Mouse (Mus musculus): ENCODE measurements around the gene Nupl1. TPM values are rescaled to one million over a fixed set of nuclear protein-coding genes. Genes with fewer than 3 reads are reported as not detected.

The Nupl1 gene
- polyA plus RNA-seq, 1 experiment = not detected

GRCm38 (mm10) chr14:60286194-60286863, 35.1 kb upstream of the Nupl1 start:
- Histone ChIP-seq H3K9ac (ENCODE audit: low read depth, poor library complexity, severe bottlenecking) (no peak overlapping the region), H3K4me3 (ENCODE audit: low read depth, low read length) (no peak overlapping the region), H3K36me3 (ENCODE audit: control insufficient read depth, insufficient read depth, low read length, poor library complexity, severe bottlenecking) (no peaks in the 10 kb centered on the region), H3K27ac (ENCODE audit: insufficient read depth, low read length) (no peak overlapping the region), H3K27me3 (ENCODE audit: control insufficient read depth, insufficient read depth, low read length, poor library complexity, severe bottlenecking) (no peaks in the 10 kb centered on the region), H3K9me3 (replicated peaks; ENCODE audit: control insufficient read depth, insufficient read depth, low read length, poor library complexity, severe bottlenecking) (no peaks in the 10 kb centered on the region), H3K4me1 (ENCODE audit: control insufficient read depth, insufficient read depth, low read length) (no peaks in the 10 kb centered on the region)
- no peak for TF ChIP-seq POLR2A (IDR thresholded peaks at IDR 0.05; ENCODE audit: insufficient read depth, low read length)
- TF ChIP-seq EP300 (IDR thresholded peaks at IDR 0.05; ENCODE audit: insufficient read depth, low read depth, low read length) = no peak
- no peak for TF ChIP-seq CTCF (IDR thresholded peaks at IDR 0.05; ENCODE audit: low read depth, low read length)

GRCm38 (mm10) chr14:60275301-60276276, 24.4 kb upstream of the Nupl1 start:
- Histone ChIP-seq H3K27ac (ENCODE audit: insufficient read depth, low read length) (no peak overlapping the region), H3K4me1 (ENCODE audit: control insufficient read depth, insufficient read depth, low read length) (no peaks in the 10 kb centered on the region), H3K36me3 (ENCODE audit: control insufficient read depth, insufficient read depth, low read length, poor library complexity, severe bottlenecking) (no peaks in the 10 kb centered on the region), H3K27me3 (ENCODE audit: control insufficient read depth, insufficient read depth, low read length, poor library complexity, severe bottlenecking) (no peaks in the 10 kb centered on the region), H3K9me3 (replicated peaks; ENCODE audit: control insufficient read depth, insufficient read depth, low read length, poor library complexity, severe bottlenecking) (no peaks in the 10 kb centered on the region), H3K4me3 (ENCODE audit: low read depth, low read length) (no peak overlapping the region), H3K9ac (ENCODE audit: low read depth, poor library complexity, severe bottlenecking) (no peak overlapping the region)
- TF ChIP-seq POLR2A (IDR thresholded peaks at IDR 0.05; ENCODE audit: insufficient read depth, low read length) = no peak
- no peak for TF ChIP-seq EP300 (IDR thresholded peaks at IDR 0.05; ENCODE audit: insufficient read depth, low read depth, low read length)
- TF ChIP-seq CTCF (IDR thresholded peaks at IDR 0.05; ENCODE audit: low read depth, low read length) = no peak

- Histone ChIP-seq H3K4me1 (ENCODE audit: control insufficient read depth, insufficient read depth, low read length) (no peaks in the 10 kb centered on the region), H3K9me3 (replicated peaks; ENCODE audit: control insufficient read depth, insufficient read depth, low read length, poor library complexity, severe bottlenecking) (no peaks in the 10 kb centered on the region), H3K9ac (ENCODE audit: low read depth, poor library complexity, severe bottlenecking) (no peak overlapping the region), H3K36me3 (ENCODE audit: control insufficient read depth, insufficient read depth, low read length, poor library complexity, severe bottlenecking) (no peaks in the 10 kb centered on the region), H3K4me3 (ENCODE audit: low read depth, low read length) (no peak overlapping the region), H3K27me3 (ENCODE audit: control insufficient read depth, insufficient read depth, low read length, poor library complexity, severe bottlenecking) (no peaks in the 10 kb centered on the region), H3K27ac (ENCODE audit: insufficient read depth, low read length) (no peak overlapping the region)
- TF ChIP-seq EP300 (IDR thresholded peaks at IDR 0.05; ENCODE audit: insufficient read depth, low read depth, low read length) = no peak
- no peak for TF ChIP-seq CTCF (IDR thresholded peaks at IDR 0.05; ENCODE audit: low read depth, low read length)
- no peak for TF ChIP-seq POLR2A (IDR thresholded peaks at IDR 0.05; ENCODE audit: insufficient read depth, low read length)
Observed at GRCm38 (mm10) chr14:60273346-60273745, 22.1 kb upstream of the Nupl1 start.

GRCm38 (mm10) chr14:60269333-60269732, 18.1 kb upstream of the Nupl1 start:
- no peaks in the 10 kb centered on the region for H3K27me3 ChIP-seq (ENCODE audit: control insufficient read depth, insufficient read depth, low read length, poor library complexity, severe bottlenecking)
- H3K4me1 ChIP-seq (ENCODE audit: control insufficient read depth, insufficient read depth, low read length) = no peaks in the 10 kb centered on the region
- no peak overlapping the region for H3K4me3 ChIP-seq (ENCODE audit: low read depth, low read length)
- H3K9ac ChIP-seq (ENCODE audit: low read depth, poor library complexity, severe bottlenecking) = no peak overlapping the region
- H3K36me3 ChIP-seq (ENCODE audit: control insufficient read depth, insufficient read depth, low read length, poor library complexity, severe bottlenecking) = no peaks in the 10 kb centered on the region
- H3K9me3 ChIP-seq (replicated peaks; ENCODE audit: control insufficient read depth, insufficient read depth, low read length, poor library complexity, severe bottlenecking) = no peaks in the 10 kb centered on the region
- TF ChIP-seq CTCF (IDR thresholded peaks at IDR 0.05; ENCODE audit: low read depth, low read length) (no peak), POLR2A (IDR thresholded peaks at IDR 0.05; ENCODE audit: insufficient read depth, low read length) (no peak), EP300 (IDR thresholded peaks at IDR 0.05; ENCODE audit: insufficient read depth, low read depth, low read length) (no peak)
- no peak overlapping the region for H3K27ac ChIP-seq (ENCODE audit: insufficient read depth, low read length)

- H3K27me3 ChIP-seq (ENCODE audit: control insufficient read depth, insufficient read depth, low read length, poor library complexity, severe bottlenecking) = no peaks in the 10 kb centered on the region
- no peaks in the 10 kb centered on the region for H3K9me3 ChIP-seq (replicated peaks; ENCODE audit: control insufficient read depth, insufficient read depth, low read length, poor library complexity, severe bottlenecking)
- no peaks in the 10 kb centered on the region for H3K36me3 ChIP-seq (ENCODE audit: control insufficient read depth, insufficient read depth, low read length, poor library complexity, severe bottlenecking)
- peak within 1 kb of the TSS; percentile 62 for H3K9ac ChIP-seq (ENCODE audit: low read depth, poor library complexity, severe bottlenecking)
- TF ChIP-seq POLR2A (IDR thresholded peaks at IDR 0.05; ENCODE audit: insufficient read depth, low read length) (no peak), CTCF (IDR thresholded peaks at IDR 0.05; ENCODE audit: low read depth, low read length) (peak; percentile 81), EP300 (IDR thresholded peaks at IDR 0.05; ENCODE audit: insufficient read depth, low read depth, low read length) (0 out of 2 replicates have a peak, but pooled peaks have one; percentile 28)
- H3K4me1 ChIP-seq (ENCODE audit: control insufficient read depth, insufficient read depth, low read length) = no peaks in the 10 kb centered on the region
- no peak within 1 kb of the TSS for H3K27ac ChIP-seq (ENCODE audit: insufficient read depth, low read length)
- peak within 1 kb of the TSS; percentile 76 for H3K4me3 ChIP-seq (ENCODE audit: low read depth, low read length)
Observed at GRCm38 (mm10) chr14:60264990-60265876, 14.0 kb upstream of the Nupl1 start, which contains the start of gene Mtmr6. Mtmr6 (plus strand) TSS chr14:60265228.

Data from ES-Bruce4 (cell line).